Mouse (Mus musculus) MEL (cell line): ENCODE results near the gene Pnkp.

ENCODE experiments used
- EP300 ChIP-seq, 2 experiments: IDR thresholded peaks; 2 replicates each; pipeline ENCODE4 v1.6.1; 2011; ENCODE audit warnings: improper control_type of control experiment in 2 of 2, low read length in 2 of 2, low read depth in 1 of 2, mild to moderate bottlenecking in 1 of 2
- GABPA ChIP-seq: IDR thresholded peaks from 2 replicates; pipeline ENCODE4 v1.6.1; 2012; ENCODE audit warnings: low read depth, mild to moderate bottlenecking, inconsistent platforms, low read length, improper control_type of control experiment, moderate library complexity
- MAFK ChIP-seq: IDR thresholded peaks from 2 replicates; pipeline ENCODE4 v1.6.1; 2011; ENCODE audit warnings: low read depth, mild to moderate bottlenecking, low read length, improper control_type of control experiment, borderline replicate concordance
- POLR2A ChIP-seq, 2 experiments: IDR thresholded peaks; 2 replicates each; pipeline ENCODE4 v1.6.1; 2011 to 2012; ENCODE audit warnings: low read length in 2 of 2, mild to moderate bottlenecking in 2 of 2, control low read depth in 1 of 2, improper control_type of control experiment in 1 of 2, low read depth in 1 of 2, moderate library complexity in 1 of 2; ENCODE audit not compliant: control insufficient read depth in 1 of 2, insufficient read depth in 1 of 2, poor library complexity in 1 of 2
- ZNF384 ChIP-seq: IDR thresholded peaks from 2 replicates; pipeline ENCODE4 v1.6.1; 2012; ENCODE audit warnings: low read depth, mild to moderate bottlenecking, inconsistent platforms, low read length, improper control_type of control experiment

DNA sequence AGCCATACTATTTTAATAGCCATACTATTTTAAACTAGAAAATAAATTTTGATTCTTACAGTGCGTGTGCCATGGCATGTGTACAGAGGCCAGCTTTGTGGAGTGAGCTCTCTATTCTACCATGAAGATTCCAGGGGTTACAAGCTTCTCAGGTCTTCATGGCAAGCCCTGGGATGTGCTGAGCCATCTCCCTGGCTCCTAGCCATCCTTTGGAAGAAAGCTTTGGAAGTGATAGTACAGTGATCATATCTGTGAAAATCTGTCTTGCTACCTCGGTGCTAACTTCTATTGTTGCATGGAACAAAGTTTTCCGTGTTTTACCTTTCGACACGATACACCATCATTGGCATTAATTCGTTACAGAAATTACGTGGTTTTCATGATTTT, 38.3 kb downstream of the Pnkp start:
- no peak for TF ChIP-seq GABPA
- TF ChIP-seq EP300 (IDR thresholded peaks at IDR 0.05; ENCODE audit: low read depth in 1 of 2, low read length in 2 of 2): no peak
- no peak for TF ChIP-seq MAFK
- no peak for TF ChIP-seq ZNF384
- TF ChIP-seq POLR2A (IDR thresholded peaks at IDR 0.05; ENCODE audit: control insufficient read depth in 1 of 2, insufficient read depth in 1 of 2, low read depth in 1 of 2, low read length in 2 of 2, poor library complexity in 1 of 2): no peak
